Mouse (Mus musculus) heart, postnatal 0 days (tissue): ENCODE measurements around the gene Tma7.

Experiments used
- CTCF ChIP-seq: IDR thresholded peaks from 2 replicates; pipeline ENCODE4 v1.5.1; 2016; ENCODE audit warnings: antibody characterized with exemption, control low read depth, low read depth
- EP300 ChIP-seq: IDR thresholded peaks from 2 replicates; pipeline ENCODE4 v1.6.1; 2016; ENCODE audit warnings: antibody characterized with exemption, low read depth

DNA sequence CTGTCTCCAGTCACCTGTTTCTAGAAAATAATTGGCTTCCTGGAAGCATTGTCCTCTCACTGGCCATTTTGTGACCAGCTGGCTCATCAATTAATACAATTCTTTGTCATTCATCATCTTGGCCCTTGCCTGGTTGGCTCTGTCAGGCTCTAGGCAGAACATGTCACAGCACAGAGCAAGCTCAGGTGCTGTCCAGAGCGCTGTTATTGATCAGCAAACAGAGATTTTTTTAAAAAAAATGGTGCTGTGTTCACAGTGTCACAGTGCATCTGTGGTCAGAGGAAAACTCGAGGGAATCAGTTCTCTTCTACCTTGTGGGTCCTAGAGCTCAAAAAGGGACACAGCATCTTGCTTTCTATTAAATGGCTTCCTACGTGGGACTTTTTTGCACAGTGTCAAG, 43.1 kb upstream of the Tma7 start:
- TF ChIP-seq CTCF: no peak
- no peak for TF ChIP-seq EP300
